Mouse (Mus musculus) heart, embryonic 12.5 days (tissue): ENCODE results near the gene Kctd21. TPM values are rescaled to one million over a fixed set of nuclear protein-coding genes. Genes with fewer than 3 reads are reported as not detected.

ENCODE experiments used
- ATAC-seq: fragments of 200-750 bp; cut with Nextera tagmentation; 2 replicates; pipeline ENCODE4 v1.8.0; 2017; ENCODE audit warnings: moderate TSS enrichment, moderate library complexity; ENCODE audit not compliant: insufficient number of reproducible peaks, low FRiP score
- H3K27ac ChIP-seq: fragments of 300-500 bp; sonication (generic); 2 replicates; pipeline ENCODE4 v1.5.1; 2016; ENCODE audit warnings: mild to moderate bottlenecking, moderate library complexity; ENCODE audit not compliant: poor library complexity, severe bottlenecking
- H3K27me3 ChIP-seq: fragments of 300-500 bp; sonication (generic); replicated peaks from 2 replicates; pipeline ENCODE4 v1.6.1; 2016; ENCODE audit warnings: mild to moderate bottlenecking, moderate library complexity
- H3K36me3 ChIP-seq: fragments of 300-500 bp; sonication (generic); 2 replicates; pipeline ENCODE4 v1.6.1; 2016; ENCODE audit warnings: mild to moderate bottlenecking, moderate library complexity
- H3K4me1 ChIP-seq: fragments of 300-500 bp; sonication (generic); replicated peaks from 2 replicates; pipeline ENCODE4 v1.6.1; 2016; ENCODE audit warnings: mild to moderate bottlenecking
- H3K4me2 ChIP-seq: fragments of 300-500 bp; sonication (generic); 2 replicates; pipeline ENCODE4 v1.6.1; 2016; ENCODE audit warnings: mild to moderate bottlenecking, moderate library complexity
- H3K4me3 ChIP-seq: fragments of 300-500 bp; sonication (generic); 2 replicates; pipeline ENCODE4 v1.5.1; 2016; ENCODE audit warnings: mild to moderate bottlenecking
- H3K9ac ChIP-seq: fragments of 300-500 bp; sonication (generic); 2 replicates; pipeline ENCODE4 v1.6.1; 2016; ENCODE audit warnings: mild to moderate bottlenecking, moderate library complexity
- H3K9me3 ChIP-seq: fragments of 300-500 bp; sonication (generic); replicated peaks from 2 replicates; pipeline ENCODE4 v1.6.1; 2016; ENCODE audit warnings: mild to moderate bottlenecking, moderate library complexity
- WGBS: fragments of 180-500 bp; shearing (Covaris S2); methylation state at CpG from one replicate; pipeline ENCODE4 v1.1.7; 2016; 5-methylcytosine and 5-hydroxymethylcytosine counted together
- polyA plus RNA-seq: library from polyadenylated mRNA; unstranded; fragments of >200 nt; fragmentation: Nextera tagmentation; extraction: Ambion mirVana; gene quantifications from 2 replicates; pipeline ENCODE4 v1.2.1, GENCODE M21; 2016

Kctd21 gene
- polyA plus RNA-seq, 1 experiment from 2014 or later, result 4.0 TPM

DNA sequence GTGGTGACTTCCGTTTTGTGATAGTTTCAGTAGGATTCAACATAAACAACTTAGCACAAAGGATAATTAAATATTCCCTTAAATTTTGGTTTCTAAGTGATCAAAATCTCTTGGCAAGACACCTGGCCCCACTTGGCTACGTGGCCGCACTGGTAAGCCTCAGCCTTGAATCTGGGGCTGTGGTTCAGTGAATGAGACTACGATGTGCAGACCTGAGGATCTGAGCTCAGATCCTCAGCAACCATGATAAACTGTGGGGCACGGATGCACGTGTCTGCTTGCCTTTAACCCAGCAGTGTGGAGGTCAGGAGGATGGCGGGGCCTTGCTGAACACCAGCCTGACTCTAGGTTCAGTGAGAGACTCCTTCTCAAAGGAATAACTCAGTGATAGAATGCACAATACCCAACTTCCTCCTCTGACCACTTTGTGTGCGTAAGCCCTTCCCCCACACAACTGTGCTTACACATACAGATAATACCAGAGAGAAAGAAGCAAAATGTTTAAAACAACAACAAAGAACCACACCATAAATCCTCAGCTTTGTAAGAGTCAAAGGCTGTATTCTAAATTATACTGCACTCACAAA is 55.5 kb downstream of the Kctd21 start:
- H3K27ac ChIP-seq, result no peak overlapping the region
- peaks cover 93% of the 10 kb centered on the region for H3K36me3 ChIP-seq
- no peaks in the 10 kb centered on the region for H3K4me1 ChIP-seq
- 89% methylated on average over 8 of the region's 8 CpGs for WGBS
- H3K9ac ChIP-seq, result no peak overlapping the region
- H3K4me3 ChIP-seq, result no peak overlapping the region
- no peaks in the 10 kb centered on the region for H3K9me3 ChIP-seq
- no peak overlapping the region for H3K4me2 ChIP-seq
- H3K27me3 ChIP-seq, result no peaks in the 10 kb centered on the region
- ATAC-seq, result no peak

GRCm38 (mm10) chr7:97388541-97388940 is 56.4 kb downstream of the Kctd21 start:
- H3K36me3 ChIP-seq, result peaks cover 93% of the 10 kb centered on the region
- H3K27me3 ChIP-seq, result no peaks in the 10 kb centered on the region
- H3K9me3 ChIP-seq, result no peaks in the 10 kb centered on the region
- H3K9ac ChIP-seq, result no peak overlapping the region
- 92% methylated on average over 4 of the region's 4 CpGs for WGBS
- no peak overlapping the region for H3K4me2 ChIP-seq
- no peak for ATAC-seq
- no peak overlapping the region for H3K4me3 ChIP-seq
- H3K4me1 ChIP-seq, result no peaks in the 10 kb centered on the region
- H3K27ac ChIP-seq, result no peak overlapping the region

DNA sequence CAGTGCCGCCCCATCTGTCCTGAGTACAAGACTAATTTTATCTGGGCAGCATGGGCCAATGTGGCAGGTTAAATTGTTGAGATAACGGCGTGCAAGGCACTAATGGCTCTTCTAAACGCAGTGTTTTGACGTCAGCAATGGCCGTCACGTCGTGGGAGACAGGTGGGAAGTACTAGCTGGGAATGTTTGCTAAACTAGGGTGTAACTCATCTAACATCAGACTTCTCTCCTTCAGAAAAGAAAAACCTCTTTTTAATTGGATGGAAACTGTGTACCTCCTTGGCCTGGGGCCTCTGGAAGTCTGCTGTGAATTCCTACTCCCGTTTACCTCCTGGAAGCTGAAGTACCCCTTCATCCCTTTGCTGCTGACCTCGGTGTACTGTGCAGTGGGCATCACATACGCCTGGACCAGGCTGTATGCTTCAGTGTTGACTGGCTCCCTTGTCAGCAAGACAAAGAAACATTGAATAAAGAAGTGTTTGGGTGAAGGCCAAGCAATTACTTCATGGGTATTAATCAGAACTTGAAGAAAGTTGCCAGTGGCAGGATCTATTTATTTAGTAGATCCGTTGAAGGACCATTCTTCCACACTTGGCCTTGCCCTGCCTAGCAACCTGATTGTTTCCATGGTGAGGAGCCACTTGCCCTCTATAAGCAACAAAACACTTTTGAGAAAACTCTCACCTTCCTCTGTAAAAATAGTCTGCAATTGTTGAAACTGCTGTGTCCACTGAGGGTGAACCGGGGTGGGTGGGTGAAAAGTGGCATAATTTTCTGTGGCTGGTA is 59.4 kb downstream of the Kctd21 start:
- Histone ChIP-seq H3K9me3 (no peaks in the 10 kb centered on the region), H3K27me3 (no peaks in the 10 kb centered on the region), H3K27ac (no peak overlapping the region; the same call in 1 of the 2 replicates), H3K9ac (no peak overlapping the region), H3K4me2 (no peak overlapping the region), H3K4me3 (no peak overlapping the region), H3K36me3 (peaks cover 63% of the 10 kb centered on the region), H3K4me1 (no peaks in the 10 kb centered on the region)
- 76% methylated on average over 13 of the region's 13 CpGs for WGBS
- no peak for ATAC-seq

- H3K27me3 ChIP-seq, result no peaks in the 10 kb centered on the region
- H3K4me1 ChIP-seq, result no peaks in the 10 kb centered on the region
- H3K36me3 ChIP-seq, result peaks cover 57% of the 10 kb centered on the region
- no peak overlapping the region for H3K4me2 ChIP-seq
- ATAC-seq, result no peak
- WGBS, result 86% methylated on average over 6 of the region's 6 CpGs
- no peak overlapping the region for H3K4me3 ChIP-seq
- no peak overlapping the region for H3K27ac ChIP-seq
- H3K9ac ChIP-seq, result no peak overlapping the region
- H3K9me3 ChIP-seq, result no peaks in the 10 kb centered on the region
Observed at GRCm38 (mm10) chr7:97392079-97392445, 59.9 kb downstream of the Kctd21 start.

- no peaks in the 10 kb centered on the region for H3K4me1 ChIP-seq
- H3K27me3 ChIP-seq, result no peaks in the 10 kb centered on the region
- no peak overlapping the region for H3K27ac ChIP-seq
- H3K4me2 ChIP-seq, result no peak overlapping the region
- no peak overlapping the region for H3K9ac ChIP-seq
- peaks cover 36% of the 10 kb centered on the region for H3K36me3 ChIP-seq
- H3K4me3 ChIP-seq, result no peak overlapping the region
- 84% methylated on average over 2 of the region's 2 CpGs for WGBS
- no peaks in the 10 kb centered on the region for H3K9me3 ChIP-seq
- no peak for ATAC-seq
Observed at GRCm38 (mm10) chr7:97394375-97394774, 62.2 kb downstream of the Kctd21 start.

GRCm38 (mm10) chr7:97398943-97399342 is 66.8 kb downstream of the Kctd21 start:
- Histone ChIP-seq H3K4me1 (peaks cover 16% of the 10 kb centered on the region), H3K27ac (no peak overlapping the region), H3K9me3 (no peaks in the 10 kb centered on the region), H3K4me2 (no peak overlapping the region), H3K9ac (no peak overlapping the region), H3K36me3 (peaks cover 19% of the 10 kb centered on the region), H3K27me3 (no peaks in the 10 kb centered on the region), H3K4me3 (no peak overlapping the region)
- no peak for ATAC-seq
- WGBS, result 86% methylated on average over 6 of the region's 6 CpGs

Other genes starting within 250 kb of the Kctd21 start
- gene Usp35, start 307 bp upstream of the Kctd21 start, polyA plus RNA-seq, result 1.4 and 1.8 TPM in 2 replicates
- gene Alg8, start 39.3 kb downstream of the Kctd21 start, polyA plus RNA-seq, result 35.0 and 38.7 TPM in 2 replicates
- gene Ndufc2, start 67.7 kb downstream of the Kctd21 start, polyA plus RNA-seq, result 580 TPM in 2 replicates
- gene Thrsp, start 85.4 kb downstream of the Kctd21 start, polyA plus RNA-seq, result 0.34 and 0.63 TPM in 2 replicates
- gene Kctd14, start 119.0 kb downstream of the Kctd21 start, polyA plus RNA-seq, result 0.24 and 0.96 TPM in 2 replicates
- 31.1 and 32.8 TPM in 2 replicates for gene Ints4, start 148.6 kb downstream of the Kctd21 start, polyA plus RNA-seq
- 32.9 and 33.0 TPM in 2 replicates for gene Aamdc, start 247.2 kb downstream of the Kctd21 start, polyA plus RNA-seq
- gene Rsf1, start 247.6 kb downstream of the Kctd21 start, polyA plus RNA-seq, result 15.7 and 16.4 TPM in 2 replicates